Mouse (Mus musculus): ENCODE measurements around the gene March5.
"Not testable (repeated sequence)": the region's sequence is repeated elsewhere in the genome, so short reads cannot be mapped to it uniquely, and the experiment has no call there.

The March5 gene

DNA sequence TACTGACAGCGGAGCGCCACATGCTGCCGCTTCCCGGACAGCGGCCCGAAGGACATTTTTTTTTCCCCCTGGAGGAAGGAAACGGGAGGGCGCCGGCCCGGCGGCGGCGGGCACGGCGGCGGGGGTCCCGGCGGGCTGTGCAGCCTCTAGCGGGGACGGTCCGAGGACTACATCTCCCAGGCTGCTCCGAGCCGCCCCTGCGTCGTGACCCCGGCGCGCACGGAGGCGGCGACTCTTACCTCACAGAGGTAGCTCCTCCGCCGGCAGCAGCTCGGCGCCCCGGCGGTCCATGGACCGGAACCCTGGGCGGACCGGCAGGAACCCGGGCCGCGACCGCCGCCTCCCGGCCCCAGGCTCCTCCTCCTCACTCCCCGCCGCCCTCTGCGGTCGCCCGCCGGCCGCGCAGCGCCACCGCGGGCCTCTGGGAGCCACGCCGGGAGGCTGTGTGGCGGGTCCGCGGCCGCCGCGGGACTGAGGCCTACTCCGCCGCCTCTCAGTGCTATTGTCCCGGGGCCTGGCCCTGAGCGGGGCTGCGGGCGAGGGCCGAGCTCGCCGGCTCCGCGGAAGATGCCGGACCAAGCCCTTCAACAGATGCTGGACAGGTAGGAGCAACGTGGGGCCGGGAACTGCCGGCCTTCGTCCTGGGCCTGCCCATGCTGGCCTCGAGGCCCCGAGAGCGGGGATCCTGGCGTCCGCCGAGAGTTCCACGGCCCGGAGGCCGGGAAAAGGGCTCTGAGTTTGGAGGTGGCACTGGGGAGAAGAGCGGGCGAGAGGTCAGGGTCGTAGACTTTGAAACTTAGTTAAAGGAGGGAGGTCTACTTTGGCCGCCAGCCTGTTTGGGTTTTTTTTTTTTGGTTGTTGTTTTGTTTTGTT is at the start of gene March5:
Gene March5, plus strand, starts transcription at position 241 of the 873 bp plus-strand sequence.
- in situ Hi-C loops (cut with MboI, MseI) = no loop called here

- in situ Hi-C loops (cut with MboI, MseI) = loop anchor here (10.0 kb wide), 1 partner anchor 1223 kb away; the partner anchor contains the start of gene Slc35g1
These were observed 35.2 kb upstream of the March5 start for GRCm38 (mm10) chr19:37172096-37172495.

DNA sequence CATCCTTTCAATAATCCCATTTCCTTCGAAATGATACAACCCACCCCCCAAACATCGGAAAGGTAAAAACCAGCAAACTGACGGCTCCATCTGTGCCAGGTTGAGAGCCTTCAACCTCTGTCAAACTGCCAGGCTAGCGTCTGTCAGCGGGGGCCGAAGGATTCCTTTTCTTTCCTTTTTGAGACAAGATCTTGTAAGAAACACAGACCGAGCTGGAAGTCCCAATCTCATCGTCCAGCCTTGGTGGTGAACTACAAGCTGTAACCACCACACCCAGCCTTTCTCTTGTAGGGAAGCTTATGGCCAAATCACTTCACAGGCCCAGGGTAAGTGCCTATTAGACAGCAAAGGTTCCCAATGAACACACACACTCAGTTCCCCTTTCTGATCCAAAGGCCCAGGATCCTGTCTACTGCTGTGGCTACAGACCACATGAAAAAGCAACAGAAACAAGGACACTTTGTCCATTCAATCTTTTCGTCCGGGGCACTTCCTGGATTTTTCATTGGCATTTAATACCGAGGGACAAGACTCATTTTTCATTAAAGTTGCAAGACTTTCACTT is 34.7 kb upstream of the March5 start:
- in situ Hi-C loops (cut with MboI, MseI) = loop anchor here (10.0 kb wide), 1 partner anchor 1222 kb away; the partner anchor contains the start of gene Slc35g1

DNA sequence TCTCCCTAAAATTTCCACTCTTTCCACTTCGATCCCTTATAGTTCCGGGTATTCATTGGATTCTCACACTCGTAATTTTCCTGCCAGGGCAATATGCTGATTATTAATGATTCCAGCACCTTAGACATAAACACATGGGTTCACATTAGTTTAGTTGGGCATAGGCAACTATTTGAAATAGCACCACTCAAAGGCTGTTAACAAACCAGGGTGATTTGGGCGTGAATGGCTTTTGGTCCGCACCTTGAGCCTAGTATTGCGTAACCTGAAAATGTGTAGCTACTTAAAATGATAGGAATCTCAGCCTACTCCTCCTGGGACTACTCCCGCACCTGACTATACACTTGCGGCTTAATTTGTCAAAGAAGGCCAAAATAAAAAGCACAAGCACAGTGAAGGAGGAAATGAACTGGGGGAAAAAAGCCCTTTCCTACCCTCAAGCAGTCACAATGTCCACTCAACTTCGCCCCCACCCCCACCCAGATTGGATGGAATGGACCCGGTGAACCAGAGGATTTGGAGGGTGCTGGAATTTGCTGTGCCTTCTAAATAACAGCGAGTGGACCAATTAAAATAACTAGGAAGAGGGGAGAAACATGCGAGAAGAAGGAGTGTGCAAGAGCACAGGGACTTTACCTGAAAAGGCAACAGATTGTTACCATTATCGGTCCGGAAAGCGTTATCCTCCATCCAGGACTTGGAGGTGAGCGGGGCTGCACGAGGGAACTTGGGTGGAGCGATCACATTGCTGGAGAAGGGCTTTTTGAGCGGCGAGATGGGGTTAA is 33.8 kb upstream of the March5 start:
- in situ Hi-C loops (cut with MboI, MseI) = loop anchor here (10.0 kb wide), 1 partner anchor 1221 kb away; the partner anchor contains the start of gene Slc35g1

DNA sequence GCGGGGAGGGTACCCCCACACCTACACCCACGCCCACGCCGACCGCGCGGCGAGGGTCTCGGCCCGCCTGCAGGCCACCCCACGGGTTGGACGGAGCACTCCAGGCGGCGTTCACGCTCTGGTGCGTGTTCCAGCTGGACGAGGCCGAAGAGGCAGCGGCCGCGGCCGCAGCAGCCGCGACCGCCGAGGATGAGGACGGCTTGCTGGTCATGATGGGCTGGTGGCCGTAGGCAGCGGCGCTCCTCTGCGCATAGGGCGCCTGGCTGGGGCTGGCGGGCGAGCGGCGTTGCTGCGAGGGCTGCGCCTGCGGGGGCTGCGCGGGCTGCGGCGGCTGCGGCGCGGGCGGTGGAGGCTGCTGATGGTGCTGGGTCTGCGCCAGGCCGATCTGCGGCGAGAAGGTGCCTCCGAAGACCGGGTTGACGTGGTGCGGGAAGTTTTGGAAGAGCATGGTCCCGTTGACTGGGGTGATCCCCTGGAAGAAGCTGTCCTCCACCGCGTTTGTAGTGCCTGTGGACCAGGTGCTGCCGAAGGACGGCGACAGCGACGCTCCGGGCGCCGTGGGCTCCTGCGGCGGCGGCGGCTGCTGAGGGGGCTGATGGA is 33.1 kb upstream of the March5 start:
- in situ Hi-C loops (cut with MboI, MseI) = loop anchor here (10.0 kb wide), 1 partner anchor 1221 kb away; the partner anchor contains the start of gene Slc35g1

- in situ Hi-C loops (cut with MboI, MseI) = loop anchor here (10.0 kb wide), 1 partner anchor 1220 kb away; the partner anchor contains the start of gene Slc35g1
These were observed 32.5 kb upstream of the March5 start for GRCm38 (mm10) chr19:37174716-37175435.

- in situ Hi-C loops (cut with MboI, MseI) = loop anchor here (10.0 kb wide), 1 partner anchor 1219 kb away; the partner anchor contains the start of gene Slc35g1
These were observed 31.9 kb upstream of the March5 start for GRCm38 (mm10) chr19:37175436-37175805.

DNA sequence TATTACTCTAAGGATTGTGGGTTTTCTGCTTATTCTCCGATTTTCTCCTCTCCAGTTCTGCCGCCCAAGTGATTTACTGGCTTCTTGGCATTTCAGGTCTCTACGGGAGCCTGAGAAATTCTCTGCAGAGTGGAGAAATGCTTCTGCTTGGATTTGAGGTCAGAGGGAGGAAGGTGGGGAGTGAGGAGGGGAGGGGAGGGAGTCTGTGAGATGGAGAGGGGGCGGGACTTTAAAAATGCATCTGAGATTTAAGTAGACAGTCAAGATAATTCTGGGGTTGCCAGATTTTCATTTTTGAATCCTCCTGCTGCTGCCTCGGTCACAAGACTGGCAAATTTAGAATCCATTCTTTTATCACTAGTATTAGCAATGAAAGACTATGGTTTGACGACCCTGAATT is 31.4 kb upstream of the March5 start:
- in situ Hi-C loops (cut with MboI, MseI) = loop anchor here (10.0 kb wide), 1 partner anchor 1219 kb away; the partner anchor contains the start of gene Slc35g1

GRCm38 (mm10) chr19:37176879-37177462 is 30.4 kb upstream of the March5 start:
- in situ Hi-C loops (cut with MboI, MseI) = loop anchor here (10.0 kb wide), 1 partner anchor 1218 kb away; the partner anchor contains the start of gene Slc35g1

GRCm38 (mm10) chr19:37177819-37178708 is 29.3 kb upstream of the March5 start:
- in situ Hi-C loops (cut with MboI, MseI) = loop anchor here (10.0 kb wide), 1 partner anchor 1217 kb away; the partner anchor contains the start of gene Slc35g1

DNA sequence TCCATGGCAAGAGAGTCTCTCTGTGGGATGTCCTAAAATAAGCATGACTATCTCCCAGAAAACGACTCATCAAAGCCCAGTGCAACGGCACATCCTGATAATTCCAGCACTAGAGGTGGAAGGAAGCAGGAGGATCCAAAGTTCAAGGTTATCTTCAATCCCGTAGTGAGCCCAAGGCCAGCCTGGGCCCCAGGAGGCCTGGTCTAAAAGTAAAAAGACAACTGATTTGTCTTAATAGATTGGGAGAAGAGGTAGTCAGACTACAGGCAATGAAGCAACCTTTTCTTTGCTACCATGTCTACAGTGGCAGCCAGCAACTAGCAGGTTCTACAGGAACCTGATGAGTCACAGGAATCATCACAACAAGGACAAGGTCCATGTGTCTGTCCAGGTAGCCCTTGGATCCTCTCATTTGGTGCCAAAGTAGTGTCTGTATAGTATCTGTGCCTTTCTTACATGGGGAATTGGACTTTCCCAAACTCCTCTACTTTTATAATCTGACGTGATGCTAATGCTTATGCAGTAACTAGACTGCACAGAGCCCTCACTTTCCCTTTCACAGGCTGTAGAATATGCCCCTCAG is 18.9 kb upstream of the March5 start:
- in situ Hi-C loops (cut with MboI, MseI) = no loop called here

- in situ Hi-C loops (cut with MboI, MseI) = loop anchor here (10.0 kb wide), 1 partner anchor 148 kb away; no protein-coding TSS in a partner anchor
These were observed 14.8 kb upstream of the March5 start for GRCm38 (mm10) chr19:37192475-37193058.

- in situ Hi-C loops (cut with MboI, MseI) = loop anchor here (10.0 kb wide), 1 partner anchor 154 kb away; no protein-coding TSS in a partner anchor
These were observed 9.0 kb upstream of the March5 start for GRCm38 (mm10) chr19:37198165-37198880.

- in situ Hi-C loops (cut with MboI, MseI) = loop anchor here (10.0 kb wide), 1 partner anchor 155 kb away; no protein-coding TSS in a partner anchor
These were observed 7.5 kb upstream of the March5 start for GRCm38 (mm10) chr19:37199889-37200288.

DNA sequence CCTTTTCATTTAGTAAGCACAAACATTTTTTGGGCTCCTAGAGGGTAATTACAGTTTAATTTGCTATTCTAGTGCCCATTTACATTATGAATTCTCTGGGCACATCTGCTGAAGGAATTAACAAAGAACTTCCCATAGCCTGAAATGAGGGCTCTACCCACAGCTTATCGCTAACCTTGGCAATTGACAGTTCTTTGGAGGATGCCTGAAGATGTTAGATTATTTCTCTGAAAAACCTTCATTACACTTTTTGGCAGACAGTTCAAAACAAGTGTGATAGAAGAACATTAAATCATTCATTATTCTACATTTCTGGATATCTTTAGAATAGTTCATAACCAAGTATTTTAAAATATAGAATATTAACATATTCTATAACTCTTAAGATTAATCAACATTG is 4.0 kb upstream of the March5 start:
- in situ Hi-C loops (cut with MboI, MseI) = no loop called here

GRCm38 (mm10) chr19:37205155-37205554 is 2.2 kb upstream of the March5 start:
- in situ Hi-C loops (cut with MboI, MseI) = not testable (repeated sequence)

GRCm38 (mm10) chr19:37206641-37207302 is 571 bp upstream of the March5 start:
- in situ Hi-C loops (cut with MboI, MseI) = no loop called here
